Mouse (Mus musculus) lung, adult 2 months (tissue): ENCODE measurements around the gene Cry2.

Experiments used
- CTCF ChIP-seq: fragments of 200-500 bp; IDR thresholded peaks from 2 replicates; pipeline ENCODE4 v1.5.1; 2011; ENCODE audit warnings: mild to moderate bottlenecking, low read length, control low read depth; ENCODE audit not compliant: insufficient read depth
- POLR2A ChIP-seq: fragments of 200-500 bp; IDR thresholded peaks from 2 replicates; pipeline ENCODE4 v1.6.1; 2011; ENCODE audit warnings: low read depth, mild to moderate bottlenecking, control low read depth, low read length, borderline replicate concordance; ENCODE audit errors: extremely low read depth

GRCm38 (mm10) chr2:92395535-92395934, 38.3 kb downstream of the Cry2 start:
- TF ChIP-seq POLR2A (no peak), CTCF (no peak)
